Mouse (Mus musculus) embryonic facial prominence, embryonic 10.5 days (tissue): ENCODE data around the gene Gclc. TPM values are rescaled to one million over a fixed set of nuclear protein-coding genes. Genes with fewer than 3 reads are reported as not detected.

Source experiments
- DNase-seq: peaks from one replicate; pipeline ENCODE4 v3.0.0-alpha.2; 2017; ENCODE audit warnings: low spot score
- H3K27ac ChIP-seq: fragments of 300-500 bp; sonication (generic); replicated peaks from 2 replicates; pipeline ENCODE4 v1.5.1; 2016; ENCODE audit warnings: mild to moderate bottlenecking
- H3K27me3 ChIP-seq: fragments of 300-500 bp; sonication (generic); replicated peaks from 2 replicates; pipeline ENCODE4 v1.6.1; 2016; ENCODE audit warnings: low read depth, mild to moderate bottlenecking; ENCODE audit not compliant: poor library complexity, severe bottlenecking
- H3K36me3 ChIP-seq: fragments of 300-500 bp; sonication (generic); replicated peaks from 2 replicates; pipeline ENCODE4 v1.6.1; 2016; ENCODE audit warnings: mild to moderate bottlenecking, moderate library complexity
- H3K4me1 ChIP-seq: fragments of 300-500 bp; sonication (generic); 2 replicates; pipeline ENCODE4 v1.6.1; 2016
- H3K4me3 ChIP-seq: fragments of 300-500 bp; sonication (generic); 2 replicates; pipeline ENCODE4 v1.5.1; 2016; ENCODE audit warnings: mild to moderate bottlenecking, moderate library complexity
- H3K9me3 ChIP-seq: fragments of 300-500 bp; sonication (generic); 2 replicates; pipeline ENCODE4 v1.6.1; 2016; ENCODE audit warnings: mild to moderate bottlenecking
- WGBS: fragments of 180-500 bp; shearing (Covaris S2); methylation state at CpG from one replicate; pipeline ENCODE4 v1.1.7; 2016; 5-methylcytosine and 5-hydroxymethylcytosine counted together
- polyA plus RNA-seq: library from polyadenylated mRNA; unstranded; fragments of >200 nt; fragmentation: Nextera tagmentation; extraction: Ambion mirVana; gene quantifications from 2 replicates; pipeline ENCODE4 v1.2.1, GENCODE M21; 2016

Gclc gene
- polyA plus RNA-seq, 1 experiment from 2014 or later, result 14.5 TPM

- no peak overlapping the region for H3K4me3 ChIP-seq
- no peaks in the 10 kb centered on the region for H3K4me1 ChIP-seq
- DNase-seq, result no peak
- H3K36me3 ChIP-seq, result peaks cover 66% of the 10 kb centered on the region
- no peak overlapping the region for H3K27ac ChIP-seq
- no peaks in the 10 kb centered on the region for H3K9me3 ChIP-seq
- 66% methylated on average over 7 of the region's 7 CpGs for WGBS
- H3K27me3 ChIP-seq, result no peaks in the 10 kb centered on the region
Observed at GRCm38 (mm10) chr9:77776720-77777515, 22.6 kb downstream of the Gclc start.

GRCm38 (mm10) chr9:77777622-77778021, 23.3 kb downstream of the Gclc start:
- H3K9me3 ChIP-seq, result no peaks in the 10 kb centered on the region
- 90% methylated on average over 5 of the region's 5 CpGs for WGBS
- H3K4me1 ChIP-seq, result no peaks in the 10 kb centered on the region
- H3K4me3 ChIP-seq, result no peak overlapping the region
- no peak overlapping the region for H3K27ac ChIP-seq
- H3K27me3 ChIP-seq, result no peaks in the 10 kb centered on the region
- DNase-seq, result no peak
- H3K36me3 ChIP-seq, result peaks cover 71% of the 10 kb centered on the region

- no peaks in the 10 kb centered on the region for H3K27me3 ChIP-seq
- H3K27ac ChIP-seq, result no peak overlapping the region
- H3K4me3 ChIP-seq, result no peak overlapping the region
- DNase-seq, result no peak
- H3K36me3 ChIP-seq, result peaks cover 91% of the 10 kb centered on the region
- H3K9me3 ChIP-seq, result no peaks in the 10 kb centered on the region
- WGBS, result 95% methylated on average over 4 of the region's 4 CpGs
- H3K4me1 ChIP-seq, result no peaks in the 10 kb centered on the region
Observed at GRCm38 (mm10) chr9:77779711-77780110, 25.4 kb downstream of the Gclc start.

GRCm38 (mm10) chr9:77781453-77782163, 27.3 kb downstream of the Gclc start:
- Histone ChIP-seq H3K27me3 (no peaks in the 10 kb centered on the region), H3K36me3 (peaks cover 92% of the 10 kb centered on the region), H3K4me1 (no peaks in the 10 kb centered on the region), H3K4me3 (no peak overlapping the region), H3K27ac (no peak overlapping the region), H3K9me3 (no peaks in the 10 kb centered on the region)
- DNase-seq, result no peak
- WGBS, result 71% methylated on average over 5 of the region's 5 CpGs

GRCm38 (mm10) chr9:77782201-77782600, 27.9 kb downstream of the Gclc start:
- 86% methylated on average over 4 of the region's 4 CpGs for WGBS
- H3K9me3 ChIP-seq, result no peaks in the 10 kb centered on the region
- no peak overlapping the region for H3K4me3 ChIP-seq
- H3K36me3 ChIP-seq, result peaks cover 92% of the 10 kb centered on the region
- no peak for DNase-seq
- no peaks in the 10 kb centered on the region for H3K27me3 ChIP-seq
- H3K27ac ChIP-seq, result no peak overlapping the region
- H3K4me1 ChIP-seq, result no peaks in the 10 kb centered on the region

- Histone ChIP-seq H3K4me1 (no peaks in the 10 kb centered on the region), H3K36me3 (peaks cover 92% of the 10 kb centered on the region), H3K9me3 (no peaks in the 10 kb centered on the region), H3K27ac (no peak overlapping the region), H3K27me3 (no peaks in the 10 kb centered on the region), H3K4me3 (no peak overlapping the region)
- 86% methylated on average over 13 of the region's 13 CpGs for WGBS
- no peak for DNase-seq
Observed at GRCm38 (mm10) chr9:77783006-77783405, 28.7 kb downstream of the Gclc start.

GRCm38 (mm10) chr9:77785466-77785865, 31.1 kb downstream of the Gclc start:
- no peaks in the 10 kb centered on the region for H3K4me1 ChIP-seq
- WGBS, result 92% methylated on average over 8 of the region's 8 CpGs
- H3K27me3 ChIP-seq, result no peaks in the 10 kb centered on the region
- H3K27ac ChIP-seq, result no peak overlapping the region
- no peak overlapping the region for H3K4me3 ChIP-seq
- peaks cover 91% of the 10 kb centered on the region for H3K36me3 ChIP-seq
- DNase-seq, result no peak
- no peaks in the 10 kb centered on the region for H3K9me3 ChIP-seq

- 93% methylated on average over 7 of the region's 7 CpGs for WGBS
- no peak for DNase-seq
- Histone ChIP-seq H3K4me3 (no peak overlapping the region), H3K27me3 (no peaks in the 10 kb centered on the region), H3K27ac (no peak overlapping the region), H3K4me1 (no peaks in the 10 kb centered on the region), H3K36me3 (peaks cover 96% of the 10 kb centered on the region), H3K9me3 (no peaks in the 10 kb centered on the region)
Observed at GRCm38 (mm10) chr9:77787936-77788335, 33.6 kb downstream of the Gclc start.

- peaks cover 98% of the 10 kb centered on the region for H3K36me3 ChIP-seq
- no peaks in the 10 kb centered on the region for H3K27me3 ChIP-seq
- H3K9me3 ChIP-seq, result peaks cover 3% of the 10 kb centered on the region; the same call in 1 of the 2 replicates
- no peak overlapping the region for H3K27ac ChIP-seq
- H3K4me1 ChIP-seq, result no peaks in the 10 kb centered on the region
- 91% methylated on average over 12 of the region's 12 CpGs for WGBS
- no peak overlapping the region for H3K4me3 ChIP-seq
- no peak for DNase-seq
Observed at GRCm38 (mm10) chr9:77789615-77790348, 35.4 kb downstream of the Gclc start.

- DNase-seq, result no peak
- H3K36me3 ChIP-seq, result peaks cover 73% of the 10 kb centered on the region
- H3K27ac ChIP-seq, result no peak overlapping the region
- WGBS, result 63% methylated on average over 3 of the region's 3 CpGs
- H3K4me1 ChIP-seq, result no peaks in the 10 kb centered on the region
- H3K4me3 ChIP-seq, result no peak overlapping the region
- peaks cover 4% of the 10 kb centered on the region; the same call in 1 of the 2 replicates for H3K9me3 ChIP-seq
- no peaks in the 10 kb centered on the region for H3K27me3 ChIP-seq
Observed at GRCm38 (mm10) chr9:77793838-77794237, 39.5 kb downstream of the Gclc start.

- Histone ChIP-seq H3K9me3 (no peaks in the 10 kb centered on the region), H3K27me3 (no peaks in the 10 kb centered on the region), H3K4me1 (no peaks in the 10 kb centered on the region), H3K27ac (no peak overlapping the region), H3K36me3 (no peaks in the 10 kb centered on the region), H3K4me3 (no peak overlapping the region)
- WGBS, result 59% methylated on average over 7 of the region's 7 CpGs
- DNase-seq, result peak; percentile 34
Observed at GRCm38 (mm10) chr9:77802461-77802860, 48.1 kb downstream of the Gclc start.

- Histone ChIP-seq H3K27me3 (no peaks in the 10 kb centered on the region), H3K4me3 (peak overlapping the region; percentile 44), H3K9me3 (no peaks in the 10 kb centered on the region), H3K27ac (peak overlapping the region; percentile 74), H3K36me3 (no peaks in the 10 kb centered on the region), H3K4me1 (no peaks in the 10 kb centered on the region)
- no peak for DNase-seq
- 54% methylated on average over 3 of the region's 3 CpGs for WGBS
Observed at GRCm38 (mm10) chr9:77806426-77806825, 52.1 kb downstream of the Gclc start.
